Mouse (Mus musculus): ENCODE data around the gene Nt5c3.

The Nt5c3 gene

GRCm38 (mm10) chr6:56834769-56835168 lies 89.0 kb downstream of the Nt5c3 start:
- DNase-seq = no peak

GRCm38 (mm10) chr6:56832830-56833229 lies 90.9 kb downstream of the Nt5c3 start:
- no peak for DNase-seq

- DNase-seq = no peak
These were observed 91.3 kb downstream of the Nt5c3 start for GRCm38 (mm10) chr6:56832407-56832796.
